Mouse (Mus musculus): ENCODE measurements around the gene Lrrc42.

GRCm38 (mm10) chr4:107286386-107286785, 33.1 kb upstream of the Lrrc42 start:
- TF ChIP-seq EP300 (IDR thresholded peaks at IDR 0.05; ENCODE audit: insufficient read depth, low read depth, low read length) = no peak
- no peak for TF ChIP-seq POLR2A (IDR thresholded peaks at IDR 0.05; ENCODE audit: insufficient read depth, low read depth, low read length)
